Mouse (Mus musculus) spleen, adult 2 months (tissue): ENCODE data around the gene Nat8f1.

Experiments
- CTCF ChIP-seq: fragments of 200-500 bp; IDR thresholded peaks from 2 replicates; pipeline ENCODE4 v1.5.1; 2011; ENCODE audit warnings: mild to moderate bottlenecking, inconsistent platforms; ENCODE audit not compliant: insufficient read depth, insufficient read length, insufficient replicate concordance; ENCODE audit errors: extremely low read depth
- POLR2A ChIP-seq: fragments of 200-500 bp; IDR thresholded peaks from 2 replicates; pipeline ENCODE4 v1.6.1; 2011; ENCODE audit warnings: low read depth, low read length, inconsistent platforms

DNA sequence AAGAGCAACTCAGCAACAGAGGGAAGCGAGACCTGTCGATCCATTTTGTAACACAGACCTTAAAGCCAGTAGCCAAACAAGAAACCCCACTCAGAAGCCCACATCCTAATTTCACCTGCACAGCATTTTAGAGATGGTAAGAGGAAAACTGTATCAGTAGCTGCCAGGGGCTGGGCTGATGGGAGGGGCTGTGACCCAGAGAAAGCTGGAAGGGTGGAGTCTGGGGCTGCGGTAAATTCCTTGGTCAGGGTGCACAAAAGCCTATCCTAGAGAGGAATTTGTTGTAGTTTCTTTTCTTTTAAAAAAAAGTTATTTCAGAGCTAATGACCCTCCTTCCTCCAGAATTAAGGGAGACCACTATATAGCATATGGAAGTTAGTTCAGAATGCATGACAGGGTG lies 27.0 kb upstream of the Nat8f1 start:
- TF ChIP-seq CTCF, result no peak
- TF ChIP-seq POLR2A, result no peak
